Mouse (Mus musculus) forebrain, embryonic 10.5 days (tissue): Measurements from ENCODE around the gene Abcg8. TPM values are rescaled to one million over a fixed set of nuclear protein-coding genes. Genes with fewer than 3 reads are reported as not detected.

ENCODE experiments used
- polyA plus RNA-seq: library from polyadenylated mRNA; unstranded; fragments of >200 nt; fragmentation: Nextera tagmentation; extraction: Ambion mirVana; gene quantifications from 2 replicates; pipeline ENCODE4 v1.2.1, GENCODE M21; 2016

Abcg8 gene
- polyA plus RNA-seq, 1 experiment from 2014 or later = 0.33 TPM

Other genes starting within 250 kb of the Abcg8 start
- 11.3 and 12.1 TPM in 2 replicates for gene Thada, start 210.1 kb upstream of the Abcg8 start, polyA plus RNA-seq
- gene Plekhh2, start 164.4 kb upstream of the Abcg8 start, polyA plus RNA-seq = 3.5 and 3.8 TPM in 2 replicates
- 35.5 and 36.0 TPM in 2 replicates for gene Dync2li1, start 49.8 kb upstream of the Abcg8 start, polyA plus RNA-seq
- 5.3 and 5.4 TPM in 2 replicates for gene Abcg5, start 6.7 kb downstream of the Abcg8 start, polyA plus RNA-seq
- gene Lrpprc, start 114.5 kb downstream of the Abcg8 start, polyA plus RNA-seq = 52.5 and 56.2 TPM in 2 replicates